Mouse (Mus musculus): ENCODE results near the gene BC025920.
A peak's percentile ranks its signal among the peaks of the same experiment; 100 is the strongest.

BC025920 gene

DNA sequence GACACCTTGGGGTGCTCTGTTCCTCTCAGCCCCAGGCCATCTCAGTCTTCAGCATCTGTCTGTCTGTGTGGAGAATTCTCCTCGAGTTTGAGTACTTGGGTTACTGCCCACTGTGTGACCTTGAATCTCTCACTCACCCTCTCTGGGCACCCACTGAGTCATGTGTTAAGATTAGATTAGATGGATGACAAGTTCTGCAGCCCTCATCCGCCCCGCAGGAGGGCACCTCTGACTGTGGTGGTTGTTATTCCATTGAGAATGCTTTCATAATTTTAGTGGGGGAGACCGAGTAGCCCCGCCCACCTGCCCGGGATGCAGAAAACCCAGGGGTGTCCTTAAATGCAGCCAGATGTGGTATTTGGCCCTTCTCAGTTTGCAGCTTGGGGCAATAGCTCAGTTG is 42.6 kb upstream of the BC025920 start:
- Histone ChIP-seq H3K4me1 (replicated peaks; ENCODE audit: low read depth, low read length) (peaks cover 80% of the 10 kb centered on the region), H3K4me3 (replicated peaks; ENCODE audit: low read length) (peak overlapping the region; percentile 75), H3K36me3 (ENCODE audit: insufficient read depth, low read length) (peaks cover 59% of the 10 kb centered on the region), H3K27me3 (ENCODE audit: insufficient read depth, low read length) (peaks cover 18% of the 10 kb centered on the region), H3K9me3 (ENCODE audit: low read length) (no peaks in the 10 kb centered on the region)
- TF ChIP-seq POU5F1 (IDR thresholded peaks at IDR 0.05; ENCODE audit: borderline replicate concordance, low read length) (no peak), CTCF (conservative IDR thresholded peaks at IDR 0.05; ENCODE audit: low read length) (no peak), NANOG (IDR thresholded peaks at IDR 0.05; ENCODE audit: borderline replicate concordance, low read length) (no peak)

DNA sequence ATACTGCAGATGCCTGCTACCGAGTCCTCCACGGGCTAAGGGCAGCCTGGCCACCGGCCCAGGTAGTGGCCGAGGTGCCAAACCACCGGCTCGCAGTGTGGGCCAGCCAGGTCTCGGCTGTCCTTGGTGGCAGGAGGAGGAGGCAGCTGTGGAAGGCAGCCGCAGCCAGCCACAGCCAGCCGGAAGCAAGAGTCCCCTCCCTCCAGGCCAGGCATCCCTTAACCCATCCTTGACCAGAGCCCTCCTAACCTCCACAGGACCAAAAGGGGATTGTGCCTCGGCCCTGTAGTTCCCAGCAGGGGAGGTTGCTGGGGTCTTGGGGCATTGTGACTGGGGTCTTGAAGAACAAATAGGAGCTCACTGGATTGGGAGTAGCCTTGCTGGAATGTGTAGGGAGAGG is 41.9 kb upstream of the BC025920 start:
- Histone ChIP-seq H3K36me3 (ENCODE audit: insufficient read depth, low read length) (peaks cover 59% of the 10 kb centered on the region), H3K4me1 (replicated peaks; ENCODE audit: low read depth, low read length) (peaks cover 81% of the 10 kb centered on the region), H3K27me3 (ENCODE audit: insufficient read depth, low read length) (peaks cover 24% of the 10 kb centered on the region), H3K9me3 (ENCODE audit: low read length) (no peaks in the 10 kb centered on the region), H3K4me3 (replicated peaks; ENCODE audit: low read length) (peak overlapping the region; percentile 75)
- no peak for TF ChIP-seq CTCF (conservative IDR thresholded peaks at IDR 0.05; ENCODE audit: low read length)
- TF ChIP-seq NANOG (IDR thresholded peaks at IDR 0.05; ENCODE audit: borderline replicate concordance, low read length) = no peak
- TF ChIP-seq POU5F1 (IDR thresholded peaks at IDR 0.05; ENCODE audit: borderline replicate concordance, low read length) = no peak

DNA sequence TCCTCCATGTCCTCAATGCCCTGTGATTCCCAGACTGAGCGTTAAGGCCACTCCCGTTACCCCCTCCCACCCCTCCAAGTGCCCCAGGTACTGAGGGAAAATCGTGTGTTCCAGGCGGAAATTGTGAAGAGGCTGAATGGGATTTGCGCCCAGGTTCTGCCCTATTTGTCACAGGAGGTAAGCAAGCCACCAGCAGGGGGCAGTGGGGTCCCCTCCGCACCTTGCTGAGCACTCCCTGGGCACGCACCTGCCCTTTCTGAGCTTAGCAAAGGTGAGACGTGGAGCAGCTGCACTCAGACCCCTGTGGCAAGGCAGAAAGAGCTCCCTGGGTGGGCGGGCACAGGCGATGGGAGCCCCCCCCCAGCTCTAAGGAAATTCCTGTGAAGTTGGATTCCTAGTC is 41.3 kb upstream of the BC025920 start:
- Histone ChIP-seq H3K4me1 (replicated peaks; ENCODE audit: low read depth, low read length) (peaks cover 86% of the 10 kb centered on the region), H3K36me3 (ENCODE audit: insufficient read depth, low read length) (peaks cover 59% of the 10 kb centered on the region), H3K4me3 (replicated peaks; ENCODE audit: low read length) (peak overlapping the region; percentile 75), H3K27me3 (ENCODE audit: insufficient read depth, low read length) (peaks cover 29% of the 10 kb centered on the region), H3K9me3 (ENCODE audit: low read length) (no peaks in the 10 kb centered on the region)
- TF ChIP-seq POU5F1 (IDR thresholded peaks at IDR 0.05; ENCODE audit: borderline replicate concordance, low read length) (no peak), CTCF (conservative IDR thresholded peaks at IDR 0.05; ENCODE audit: low read length) (peak; percentile 61)

DNA sequence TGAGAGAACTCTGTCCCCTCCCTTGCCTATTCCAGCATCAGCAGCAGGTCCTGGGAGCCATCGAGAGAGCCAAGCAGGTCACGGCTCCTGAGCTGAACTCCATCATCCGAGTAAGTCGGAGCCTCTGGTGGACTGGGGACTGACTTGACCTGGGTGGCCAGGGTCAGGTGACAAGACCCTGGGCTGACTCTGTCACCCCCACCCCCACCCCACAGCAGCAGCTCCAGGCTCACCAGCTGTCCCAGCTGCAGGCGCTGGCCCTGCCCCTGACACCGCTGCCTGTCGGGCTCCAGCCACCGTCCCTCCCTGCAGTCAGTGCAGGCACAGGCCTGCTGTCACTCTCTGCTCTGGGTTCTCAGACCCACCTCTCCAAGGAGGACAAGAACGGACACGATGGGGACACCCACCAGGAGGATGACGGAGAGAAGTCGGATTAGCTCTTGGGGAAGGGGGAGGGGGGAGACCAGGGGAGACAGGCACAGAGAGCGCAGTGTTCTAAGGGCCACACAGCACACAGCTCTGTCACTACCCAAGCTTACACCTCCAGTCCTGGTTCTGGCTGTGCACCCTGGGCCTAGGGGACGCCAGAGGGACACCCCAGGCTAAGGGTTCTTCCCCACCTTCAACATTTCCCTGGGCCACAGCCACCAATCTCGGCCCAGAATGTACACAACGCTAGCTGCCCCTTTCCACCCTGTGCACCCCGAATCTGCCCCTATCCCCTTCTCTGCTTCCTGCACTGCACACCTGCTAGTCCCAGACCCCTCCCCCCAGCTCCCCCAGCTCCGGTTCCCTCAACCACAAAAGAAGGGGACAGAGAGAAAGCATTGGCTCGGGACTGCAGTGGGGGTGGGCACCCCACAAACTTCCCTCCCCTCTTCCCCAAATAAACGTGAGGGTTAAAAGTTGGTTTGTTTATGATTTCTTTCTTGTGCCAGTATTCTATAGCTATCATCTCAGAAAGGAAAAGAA is 40.5 kb upstream of the BC025920 start:
- H3K27me3 ChIP-seq (ENCODE audit: insufficient read depth, low read length) = peaks cover 34% of the 10 kb centered on the region
- peaks cover 89% of the 10 kb centered on the region for H3K4me1 ChIP-seq (replicated peaks; ENCODE audit: low read depth, low read length)
- H3K4me3 ChIP-seq (replicated peaks; ENCODE audit: low read length) = peak overlapping the region; percentile 75
- no peak for TF ChIP-seq POU5F1 (IDR thresholded peaks at IDR 0.05; ENCODE audit: borderline replicate concordance, low read length)
- no peak for TF ChIP-seq NANOG (IDR thresholded peaks at IDR 0.05; ENCODE audit: borderline replicate concordance, low read length)
- TF ChIP-seq CTCF (conservative IDR thresholded peaks at IDR 0.05; ENCODE audit: low read length) = no peak
- H3K36me3 ChIP-seq (ENCODE audit: insufficient read depth, low read length) = peaks cover 59% of the 10 kb centered on the region
- H3K9me3 ChIP-seq (ENCODE audit: low read length) = no peaks in the 10 kb centered on the region

DNA sequence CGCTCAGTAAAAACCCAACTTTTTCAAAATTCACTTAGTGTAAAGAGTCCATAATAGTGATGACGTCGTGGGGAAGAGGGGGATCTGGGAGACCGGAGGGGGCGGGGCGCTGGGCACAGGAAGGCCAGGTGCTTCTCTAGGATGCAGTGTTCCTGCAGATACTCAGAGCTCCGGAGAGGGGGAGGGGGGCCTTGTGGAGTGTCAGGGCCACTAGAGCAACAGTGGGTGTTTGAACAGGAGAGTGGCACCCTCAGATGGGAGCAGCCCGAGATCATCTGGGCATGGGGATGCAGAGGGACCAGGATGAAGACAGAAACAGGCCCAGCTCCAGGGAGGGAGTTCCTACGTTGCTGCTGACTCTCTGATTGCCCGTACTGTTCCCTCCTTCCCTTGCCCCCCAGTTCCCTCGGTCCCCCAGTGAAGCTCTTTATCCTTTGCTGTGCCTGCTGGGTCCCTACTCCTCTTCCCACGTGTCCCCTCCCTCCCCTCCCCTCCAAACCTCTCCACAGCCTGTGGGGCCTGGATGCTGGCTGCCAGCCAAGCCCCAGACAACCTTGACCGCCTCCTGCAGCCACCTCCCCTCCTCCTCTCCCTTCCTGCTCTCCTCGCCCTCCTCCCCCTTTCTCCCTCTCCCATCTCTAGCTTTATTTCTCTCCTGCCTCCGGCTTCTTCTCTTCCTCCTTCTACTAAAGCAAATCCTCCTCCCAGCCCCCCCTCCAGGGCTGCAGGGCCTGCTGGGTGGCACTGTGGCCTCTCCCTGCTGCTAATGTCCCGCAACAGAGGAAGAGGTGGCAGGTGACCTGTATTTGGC is 37.5 kb upstream of the BC025920 start:
- Histone ChIP-seq H3K27me3 (ENCODE audit: insufficient read depth, low read length) (peaks cover 53% of the 10 kb centered on the region), H3K36me3 (ENCODE audit: insufficient read depth, low read length) (peaks cover 36% of the 10 kb centered on the region), H3K9me3 (ENCODE audit: low read length) (no peaks in the 10 kb centered on the region), H3K4me1 (replicated peaks; ENCODE audit: low read depth, low read length) (peaks cover 83% of the 10 kb centered on the region), H3K4me3 (replicated peaks; ENCODE audit: low read length) (no peak overlapping the region)
- TF ChIP-seq POU5F1 (IDR thresholded peaks at IDR 0.05; ENCODE audit: borderline replicate concordance, low read length) = no peak
- no peak for TF ChIP-seq CTCF (conservative IDR thresholded peaks at IDR 0.05; ENCODE audit: low read length)

DNA sequence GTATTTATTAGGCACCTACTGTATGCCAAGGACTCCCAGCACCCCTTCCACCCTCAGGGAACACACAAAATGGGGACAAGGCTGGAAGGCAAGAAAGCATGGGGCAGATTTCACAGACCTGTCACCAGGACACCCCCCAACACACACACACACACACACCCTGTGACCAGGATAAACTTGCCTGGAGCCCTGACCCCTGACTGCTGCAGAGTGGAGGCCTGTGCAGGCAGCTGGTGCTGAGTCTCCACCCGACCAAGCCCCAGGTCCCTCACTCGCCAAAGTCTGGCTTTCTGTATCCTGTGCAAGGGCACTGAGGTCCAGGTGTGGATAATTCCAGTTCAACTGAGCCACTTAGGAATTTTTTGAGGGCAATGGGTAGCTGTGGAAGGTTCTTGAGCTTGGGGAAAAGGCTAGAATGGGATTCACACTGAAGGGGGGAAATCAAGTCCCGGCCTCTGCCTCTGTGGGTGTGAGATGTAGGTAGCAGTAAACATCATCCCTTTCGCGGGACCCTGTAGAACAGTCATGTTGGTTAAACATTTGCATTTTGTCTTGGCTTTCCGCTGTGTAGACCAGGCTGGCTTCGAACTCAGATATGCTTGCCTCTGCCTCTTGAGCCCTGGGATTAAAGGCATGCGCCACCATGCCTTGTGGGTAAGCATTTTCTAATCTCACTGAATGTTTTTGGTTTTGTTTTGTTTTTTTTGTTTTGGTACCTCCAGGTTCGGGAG is 36.4 kb upstream of the BC025920 start:
- TF ChIP-seq POU5F1 (IDR thresholded peaks at IDR 0.05; ENCODE audit: borderline replicate concordance, low read length) (no peak), CTCF (conservative IDR thresholded peaks at IDR 0.05; ENCODE audit: low read length) (no peak), NANOG (IDR thresholded peaks at IDR 0.05; ENCODE audit: borderline replicate concordance, low read length) (no peak)
- H3K4me3 ChIP-seq (replicated peaks; ENCODE audit: low read length) = no peak overlapping the region
- peaks cover 83% of the 10 kb centered on the region for H3K4me1 ChIP-seq (replicated peaks; ENCODE audit: low read depth, low read length)
- H3K9me3 ChIP-seq (ENCODE audit: low read length) = 0 out of 2 replicates have a peak, but pooled peaks cover 3% of the 10 kb centered on the region
- H3K36me3 ChIP-seq (ENCODE audit: insufficient read depth, low read length) = peaks cover 31% of the 10 kb centered on the region
- H3K27me3 ChIP-seq (ENCODE audit: insufficient read depth, low read length) = peaks cover 64% of the 10 kb centered on the region

DNA sequence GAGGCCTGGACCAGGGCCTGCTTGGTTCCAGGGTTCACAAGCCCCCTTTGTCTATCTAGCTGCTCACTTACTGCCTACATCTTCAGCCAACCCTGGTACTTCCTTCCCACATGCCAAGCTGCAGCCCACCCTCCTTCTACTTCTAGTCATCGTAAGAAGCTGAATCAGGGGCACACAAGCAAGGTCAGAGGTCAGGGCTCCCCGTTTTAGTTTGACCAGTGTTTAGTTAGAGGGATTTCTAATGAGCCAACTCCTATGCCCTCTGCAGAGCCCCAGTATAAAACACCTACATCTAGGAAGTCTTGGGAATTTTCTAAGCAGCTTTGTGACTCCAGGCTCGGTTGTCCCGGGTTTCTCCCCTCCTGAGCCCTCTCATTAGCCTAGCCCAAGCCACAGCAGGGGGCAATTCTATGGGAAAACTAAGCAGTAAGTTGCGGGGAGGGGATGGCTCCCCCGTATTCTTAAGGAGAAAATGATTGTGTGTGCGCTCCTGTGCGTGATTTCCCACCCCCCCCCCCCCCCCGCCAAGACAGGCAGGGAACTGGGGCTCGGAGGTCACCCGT is 35.8 kb upstream of the BC025920 start:
- peaks cover 25% of the 10 kb centered on the region for H3K36me3 ChIP-seq (ENCODE audit: insufficient read depth, low read length)
- TF ChIP-seq POU5F1 (IDR thresholded peaks at IDR 0.05; ENCODE audit: borderline replicate concordance, low read length) (no peak), CTCF (conservative IDR thresholded peaks at IDR 0.05; ENCODE audit: low read length) (no peak), NANOG (IDR thresholded peaks at IDR 0.05; ENCODE audit: borderline replicate concordance, low read length) (no peak)
- H3K27me3 ChIP-seq (ENCODE audit: insufficient read depth, low read length) = peaks cover 70% of the 10 kb centered on the region
- 0 out of 2 replicates have a peak, but pooled peaks cover 3% of the 10 kb centered on the region for H3K9me3 ChIP-seq (ENCODE audit: low read length)
- peaks cover 80% of the 10 kb centered on the region for H3K4me1 ChIP-seq (replicated peaks; ENCODE audit: low read depth, low read length)
- H3K4me3 ChIP-seq (replicated peaks; ENCODE audit: low read length) = peak overlapping the region; percentile 81
